Mouse (Mus musculus): Measurements from ENCODE around the gene Ghr. TPM values are rescaled to one million over a fixed set of nuclear protein-coding genes. Genes with fewer than 3 reads are reported as not detected.

Gene Ghr
- polyA plus RNA-seq, 1 experiment from 2014 or later: 133 TPM

DNA sequence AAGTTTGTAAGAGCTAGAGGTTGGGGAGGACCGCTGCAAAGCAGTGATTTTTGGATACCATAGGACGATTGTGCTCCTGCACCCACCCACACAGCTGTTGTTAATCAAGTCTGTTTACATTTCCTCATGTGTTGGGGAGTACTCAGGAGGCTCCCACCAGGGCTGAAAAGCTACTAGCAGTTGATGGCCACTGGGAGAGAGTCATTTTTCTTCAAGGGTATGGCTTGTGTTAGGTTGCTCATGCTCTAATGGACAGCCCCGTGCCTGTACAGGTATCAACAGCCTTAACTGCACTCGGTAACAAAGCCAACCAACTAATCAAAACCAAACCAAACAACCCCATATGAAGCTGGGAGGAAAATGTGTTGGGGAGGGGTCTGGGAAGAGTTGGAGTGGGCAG lies 313.8 kb downstream of the Ghr start:
- Histone ChIP-seq H3K4me3 (ENCODE audit: low read depth, low read length) (no peak overlapping the region), H3K4me2 (no peak overlapping the region), H3K36me3 (ENCODE audit: insufficient read depth) (no peaks in the 10 kb centered on the region), H3K9ac (no peak overlapping the region), H3K4me1 (ENCODE audit: insufficient read depth) (0 out of 2 replicates have a peak, but pooled peaks cover 3% of the 10 kb centered on the region), H3K27ac (ENCODE audit: low read depth) (no peak overlapping the region), H3K27me3 (ENCODE audit: insufficient read depth, low read length) (no peaks in the 10 kb centered on the region), H3K9me3 (ENCODE audit: low read depth, low read length) (no peaks in the 10 kb centered on the region)
- whole genome bisulfite sequencing: 50% methylated on average over 4 of the region's 4 CpGs
- peak; percentile 44 for DNase-seq
- TF ChIP-seq CTCF (IDR thresholded peaks at IDR 0.05; ENCODE audit: low read depth): no peak
- ATAC-seq (ENCODE audit: insufficient read depth): 0 out of 2 replicates have a peak, but pooled peaks have one; percentile 30

- Histone ChIP-seq H3K27me3 (ENCODE audit: insufficient read depth, low read length) (no peaks in the 10 kb centered on the region), H3K9ac (no peak within 1 kb of the TSS), H3K4me3 (ENCODE audit: low read depth, low read length) (no peak within 1 kb of the TSS), H3K36me3 (ENCODE audit: insufficient read depth) (no peaks in the 10 kb centered on the region), H3K27ac (ENCODE audit: low read depth) (no peak within 1 kb of the TSS), H3K9me3 (ENCODE audit: low read depth, low read length) (no peaks in the 10 kb centered on the region), H3K4me2 (no peak within 1 kb of the TSS), H3K4me1 (ENCODE audit: insufficient read depth) (0 out of 2 replicates have a peak, but pooled peaks cover 3% of the 10 kb centered on the region)
- DNase-seq: no peak
- no peak for TF ChIP-seq CTCF (IDR thresholded peaks at IDR 0.05; ENCODE audit: low read depth)
- no peak for ATAC-seq (ENCODE audit: insufficient read depth)
- WGBS: 88% methylated on average over 6 of the region's 6 CpGs
Measured at GRCm38 (mm10) chr15:3268247-3268646, 315.0 kb downstream of the Ghr start, which contains the start of gene Selenop. Gene Selenop, plus strand, starts transcription at chr15:3268547.

Data from lung, embryonic 14.5 days (tissue).